Comparison of ENCODE assay signal across 8 mouse cellular contexts in the genomic region with DNA sequence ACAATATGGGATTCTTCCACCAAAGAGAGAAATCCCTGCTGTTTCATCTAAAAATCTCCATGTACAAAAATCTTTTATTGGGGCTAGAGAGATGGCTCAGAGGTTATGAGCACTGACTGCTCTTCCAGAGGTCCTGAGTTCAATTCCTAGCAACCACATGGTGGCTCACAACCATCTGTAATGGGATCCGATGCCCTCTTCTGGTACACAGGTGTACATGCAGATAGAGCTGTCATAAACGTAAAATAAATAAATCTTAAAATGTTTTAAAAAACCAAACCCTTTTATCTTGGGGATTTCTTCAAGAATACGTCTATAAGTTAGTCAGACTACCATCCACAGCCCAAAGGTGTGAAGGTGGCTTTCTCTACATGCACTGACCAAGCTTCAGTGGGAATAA.
A peak's percentile ranks its signal among the peaks of the same experiment; 100 is the strongest.
DNase-seq lines count a peak whose midpoint lies in the region; ATAC-seq and TF ChIP-seq lines count a peak whose summit lies in the region.
"Not testable (repeated sequence)": the region's sequence is repeated elsewhere in the genome, so short reads cannot be mapped to it uniquely, and the experiment has no call there.

No protein-coding gene starts in this region.

- not testable (repeated sequence) for TF ChIP-seq EP300 in heart, adult 2 months (IDR thresholded peaks at IDR 0.05; ENCODE audit: insufficient read depth, low read depth, low read length); liver, embryonic 14.5 days (IDR thresholded peaks at IDR 0.05; ENCODE audit: low read depth)

- H3K36me3 ChIP-seq in E14TG2a.4 (ENCODE audit: insufficient read depth, low read length); heart, adult 2 months (ENCODE audit: control insufficient read depth, insufficient read depth, low read length); liver, embryonic 14.5 days (replicated peaks; ENCODE audit: control insufficient read depth, insufficient read depth, low read depth): not testable (repeated sequence)
- peaks cover 38% of the 10 kb centered on the region for H3K36me3 ChIP-seq in forebrain, postnatal 0 days (ENCODE audit: insufficient read depth)
- peaks cover 25% of the 10 kb centered on the region for H3K36me3 ChIP-seq in intestine, postnatal 0 days (ENCODE audit: control insufficient read depth, insufficient read depth)
- peaks cover 10% of the 10 kb centered on the region; the same call in 1 of the 2 replicates for H3K36me3 ChIP-seq in lung, embryonic 14.5 days (ENCODE audit: insufficient read depth)
- H3K36me3 ChIP-seq in midbrain, postnatal 0 days (ENCODE audit: insufficient read depth, low read length), result peaks cover 34% of the 10 kb centered on the region

- peak; percentile 28; the same call in 1 of the 2 replicates for TF ChIP-seq CTCF in E14TG2a.4 (conservative IDR thresholded peaks at IDR 0.05; ENCODE audit: low read length)
- TF ChIP-seq CTCF in forebrain, postnatal 0 days (IDR thresholded peaks at IDR 0.05; ENCODE audit: low read depth), result peak; percentile 21; the same call in 1 of the 2 replicates
- TF ChIP-seq CTCF in heart, adult 2 months (IDR thresholded peaks at IDR 0.05), result peak; percentile 56
- peak; percentile 22; the same call in 1 of the 2 replicates for TF ChIP-seq CTCF in intestine, postnatal 0 days (IDR thresholded peaks at IDR 0.05; ENCODE audit: low read depth)
- TF ChIP-seq CTCF in layer of hippocampus, adult 2 months (conservative IDR thresholded peaks at IDR 0.05), result peak; percentile 62
- TF ChIP-seq CTCF in liver, embryonic 14.5 days (IDR thresholded peaks at IDR 0.05; ENCODE audit: low read depth), result 0 out of 2 replicates have a peak, but pooled peaks have one; percentile 23
- TF ChIP-seq CTCF in lung, embryonic 14.5 days (IDR thresholded peaks at IDR 0.05; ENCODE audit: low read depth), result peak; percentile 14; the same call in 1 of the 2 replicates
- 0 out of 2 replicates have a peak, but pooled peaks have one; percentile 31 for TF ChIP-seq CTCF in midbrain, postnatal 0 days (IDR thresholded peaks at IDR 0.05)

- H3K9me3 ChIP-seq in E14TG2a.4 (ENCODE audit: low read length); forebrain, postnatal 0 days (ENCODE audit: low read length); intestine, postnatal 0 days (ENCODE audit: control insufficient read depth); liver, embryonic 14.5 days (ENCODE audit: control insufficient read depth, low read length); lung, embryonic 14.5 days (ENCODE audit: low read depth, low read length); midbrain, postnatal 0 days (ENCODE audit: low read length): not testable (repeated sequence)

- not testable (repeated sequence) for H3K4me3 ChIP-seq in E14TG2a.4 (replicated peaks; ENCODE audit: low read length); forebrain, postnatal 0 days (ENCODE audit: low read depth, low read length); heart, adult 2 months; intestine, postnatal 0 days (ENCODE audit: low read depth, low read length); layer of hippocampus, adult 2 months; liver, embryonic 14.5 days (ENCODE audit: insufficient read depth in 1 of 2, low read depth in 2 of 2, low read length in 2 of 2); lung, embryonic 14.5 days (ENCODE audit: low read depth, low read length); midbrain, postnatal 0 days (ENCODE audit: low read depth, low read length)

- H3K79me2 ChIP-seq in heart, adult 2 months (replicated peaks; ENCODE audit: control insufficient read depth, insufficient read depth, low read length), result not testable (repeated sequence)

- intact Hi-C loops in heart, adult 2 months (cut with DNase I), result not testable (repeated sequence)

- WGBS in forebrain, postnatal 0 days, result 94% methylated on average over 3 of the region's 3 CpGs
- 92% methylated on average over 3 of the region's 3 CpGs for WGBS in heart, adult 2 months
- WGBS in intestine, postnatal 0 days, result 95% methylated on average over 3 of the region's 3 CpGs
- WGBS in liver, embryonic 14.5 days (ENCODE audit: insufficient replicate concordance), result 64% methylated on average over 3 of the region's 3 CpGs
- 82% methylated on average over 3 of the region's 3 CpGs for WGBS in lung, embryonic 14.5 days
- WGBS in midbrain, postnatal 0 days, result 88% methylated on average over 3 of the region's 3 CpGs

- H3K4me2 ChIP-seq in forebrain, postnatal 0 days (ENCODE audit: low read depth); intestine, postnatal 0 days (replicated peaks; ENCODE audit: low read depth); liver, embryonic 14.5 days (ENCODE audit: low read depth); lung, embryonic 14.5 days; midbrain, postnatal 0 days (ENCODE audit: low read depth, low read length, poor library complexity, severe bottlenecking): not testable (repeated sequence)

- not testable (repeated sequence) for H3K27ac ChIP-seq in forebrain, postnatal 0 days (ENCODE audit: low read depth, low read length); heart, adult 2 months; intestine, postnatal 0 days (ENCODE audit: low read depth, low read length); layer of hippocampus, adult 2 months; liver, embryonic 14.5 days; lung, embryonic 14.5 days (ENCODE audit: low read depth); midbrain, postnatal 0 days (ENCODE audit: low read depth, low read length)

- not testable (repeated sequence) for ATAC-seq in forebrain, postnatal 0 days; intestine, postnatal 0 days; liver, embryonic 14.5 days (ENCODE audit: insufficient read depth); lung, embryonic 14.5 days (ENCODE audit: insufficient read depth); midbrain, postnatal 0 days (ENCODE audit: low FRiP score)

- not testable (repeated sequence) for H3K9ac ChIP-seq in forebrain, postnatal 0 days; heart, adult 2 months (ENCODE audit: low read depth, low read length); intestine, postnatal 0 days (ENCODE audit: low read depth, low read length); liver, embryonic 14.5 days (replicated peaks); lung, embryonic 14.5 days; midbrain, postnatal 0 days (replicated peaks; ENCODE audit: low read length, poor library complexity, severe bottlenecking)

- H3K4me1 ChIP-seq in E14TG2a.4 (replicated peaks; ENCODE audit: low read depth, low read length); forebrain, postnatal 0 days (ENCODE audit: insufficient read depth); heart, adult 2 months (ENCODE audit: control insufficient read depth, insufficient read depth, low read length); intestine, postnatal 0 days (replicated peaks; ENCODE audit: control insufficient read depth, insufficient read depth, low read length); liver, embryonic 14.5 days (replicated peaks; ENCODE audit: control insufficient read depth in 2 of 2, insufficient read depth in 2 of 2, low read length in 1 of 2); lung, embryonic 14.5 days (ENCODE audit: insufficient read depth); midbrain, postnatal 0 days (ENCODE audit: insufficient read depth, low read length): not testable (repeated sequence)

- TF ChIP-seq POLR2A in heart, adult 2 months (IDR thresholded peaks at IDR 0.05; ENCODE audit: insufficient read depth, low read depth, low read length), result not testable (repeated sequence)

- not testable (repeated sequence) for H3K27me3 ChIP-seq in E14TG2a.4 (ENCODE audit: insufficient read depth, low read length); forebrain, postnatal 0 days (ENCODE audit: insufficient read depth, low read length); heart, adult 2 months (ENCODE audit: control insufficient read depth, insufficient read depth, low read length); intestine, postnatal 0 days (replicated peaks; ENCODE audit: control insufficient read depth, insufficient read depth, low read length); liver, embryonic 14.5 days (ENCODE audit: control insufficient read depth, insufficient read depth, low read length); lung, embryonic 14.5 days (ENCODE audit: insufficient read depth, low read length); midbrain, postnatal 0 days (ENCODE audit: insufficient read depth, low read length)

- not testable (repeated sequence) for DNase-seq in forebrain, postnatal 0 days; heart, adult 2 months; layer of hippocampus, adult 2 months (ENCODE audit: low spot score in 2 of 2); liver, embryonic 14.5 days (ENCODE audit: low read depth in 3 of 3, low spot score in 3 of 3); lung, embryonic 14.5 days; midbrain, postnatal 0 days (ENCODE audit: low spot score)
